Mouse (Mus musculus) adrenal gland, postnatal 4 days (tissue): ENCODE data around the gene Rab40c. TPM values are rescaled to one million over a fixed set of nuclear protein-coding genes. Genes with fewer than 3 reads are reported as not detected.

Experiments
- DNase-seq, 2 experiments: peaks; one replicate each; pipeline ENCODE4 v3.0.0; 2021 to 2022; ENCODE audit warnings: low spot score in 2 of 2, mixed read lengths in 2 of 2
- total RNA-seq, 2 experiments: library from RNA; stranded (reverse); gene quantifications; 2 replicates each; pipeline ENCODE4 v1.2.3; 2021

The Rab40c gene
- total RNA-seq, 2 experiments from 2014 or later = 36.4 to 38.1 TPM

GRCm38 (mm10) chr17:25946891-25947290 is 27.4 kb upstream of the Rab40c start:
- DNase-seq = no peak

GRCm38 (mm10) chr17:25946349-25946748 is 26.8 kb upstream of the Rab40c start:
- DNase-seq = no peak

GRCm38 (mm10) chr17:25945517-25946155 is 26.1 kb upstream of the Rab40c start:
- no peak for DNase-seq

GRCm38 (mm10) chr17:25944366-25945163 is 25.0 kb upstream of the Rab40c start, which contains the start of the genes Pigq and Nhlrc4:
Gene Pigq (minus strand): TSS chr17:25944936.
Gene Nhlrc4 (minus strand): TSS chr17:25944961.
- no peak for DNase-seq

GRCm38 (mm10) chr17:25943769-25944168 is 24.2 kb upstream of the Rab40c start:
- DNase-seq = no peak

- DNase-seq = no peak
Measured at GRCm38 (mm10) chr17:25943221-25943620, 23.7 kb upstream of the Rab40c start.

- no peak for DNase-seq
Measured at GRCm38 (mm10) chr17:25942597-25943151, 23.1 kb upstream of the Rab40c start.

GRCm38 (mm10) chr17:25941511-25942241 is 22.1 kb upstream of the Rab40c start:
- peak; percentile 56 to 69 for DNase-seq

- no peak for DNase-seq
Measured at GRCm38 (mm10) chr17:25934526-25934925, 15.0 kb upstream of the Rab40c start.

GRCm38 (mm10) chr17:25925348-25925747 is 5.8 kb upstream of the Rab40c start:
- no peak for DNase-seq

- DNase-seq = no peak
Measured at GRCm38 (mm10) chr17:25922120-25922519, 2.6 kb upstream of the Rab40c start.

- peak; percentile 99 to 100 for DNase-seq
Measured at GRCm38 (mm10) chr17:25919786-25920642, 487 bp upstream of the Rab40c start.

- no peak for DNase-seq
Measured at GRCm38 (mm10) chr17:25918037-25918750, 1.3 kb downstream of the Rab40c start.

- DNase-seq = no peak
Measured at GRCm38 (mm10) chr17:25916931-25917647, 2.4 kb downstream of the Rab40c start.

- no peak for DNase-seq
Measured at GRCm38 (mm10) chr17:25914295-25914694, 5.2 kb downstream of the Rab40c start.

- DNase-seq = no peak
Measured at GRCm38 (mm10) chr17:25913877-25914275, 5.7 kb downstream of the Rab40c start.

- no peak for DNase-seq
Measured at GRCm38 (mm10) chr17:25913186-25913876, 6.2 kb downstream of the Rab40c start.

- no peak for DNase-seq
Measured at GRCm38 (mm10) chr17:25911816-25912215, 7.7 kb downstream of the Rab40c start.

- no peak for DNase-seq
Measured at GRCm38 (mm10) chr17:25907640-25908039, 11.9 kb downstream of the Rab40c start.
